Mouse (Mus musculus) lung, adult 10 weeks (tissue): ENCODE results near the gene Gm20219. TPM values are rescaled to one million over a fixed set of nuclear protein-coding genes. Genes with fewer than 3 reads are reported as not detected.

Source experiments
- polyA plus RNA-seq: library from polyadenylated mRNA; stranded (reverse); fragments of 350-450 nt; fragmentation: Illumina TruSeq; extraction: RNeasy Lipid Tissue Mini Kit (QIAGEN cat#74804); gene quantifications from one replicate; pipeline ENCODE4 v1.2.3, GENCODE M21; 2014; ENCODE audit warnings: low read depth, low replicate concordance; ENCODE audit not compliant: insufficient read depth

Gene Gm20219
- polyA plus RNA-seq, result 3.3 TPM

DNA sequence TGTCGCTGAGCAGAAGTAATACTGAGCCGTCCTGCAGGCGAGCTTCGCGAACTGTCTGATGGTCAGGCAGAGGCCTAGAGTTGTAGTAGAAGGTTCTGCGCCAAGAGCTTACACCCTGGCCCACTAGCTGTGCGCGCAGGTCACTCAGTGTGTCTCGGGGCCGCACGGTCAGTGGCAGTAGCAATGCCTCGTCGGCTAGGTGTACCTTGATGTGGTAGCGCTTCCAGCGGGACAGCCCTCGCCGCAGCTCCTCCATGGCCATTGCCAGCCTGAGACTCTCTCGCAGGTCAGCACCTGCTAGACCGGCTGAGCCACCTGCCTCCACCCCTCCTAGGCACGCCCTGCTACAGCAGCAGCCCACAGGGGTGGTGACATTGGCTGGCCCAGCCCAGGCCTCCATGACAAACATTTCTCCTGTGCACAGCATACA, at the start of gene Gm20219:
Gm20219 (minus strand) TSS at position 266 of the 430 bp plus-strand sequence.

DNA sequence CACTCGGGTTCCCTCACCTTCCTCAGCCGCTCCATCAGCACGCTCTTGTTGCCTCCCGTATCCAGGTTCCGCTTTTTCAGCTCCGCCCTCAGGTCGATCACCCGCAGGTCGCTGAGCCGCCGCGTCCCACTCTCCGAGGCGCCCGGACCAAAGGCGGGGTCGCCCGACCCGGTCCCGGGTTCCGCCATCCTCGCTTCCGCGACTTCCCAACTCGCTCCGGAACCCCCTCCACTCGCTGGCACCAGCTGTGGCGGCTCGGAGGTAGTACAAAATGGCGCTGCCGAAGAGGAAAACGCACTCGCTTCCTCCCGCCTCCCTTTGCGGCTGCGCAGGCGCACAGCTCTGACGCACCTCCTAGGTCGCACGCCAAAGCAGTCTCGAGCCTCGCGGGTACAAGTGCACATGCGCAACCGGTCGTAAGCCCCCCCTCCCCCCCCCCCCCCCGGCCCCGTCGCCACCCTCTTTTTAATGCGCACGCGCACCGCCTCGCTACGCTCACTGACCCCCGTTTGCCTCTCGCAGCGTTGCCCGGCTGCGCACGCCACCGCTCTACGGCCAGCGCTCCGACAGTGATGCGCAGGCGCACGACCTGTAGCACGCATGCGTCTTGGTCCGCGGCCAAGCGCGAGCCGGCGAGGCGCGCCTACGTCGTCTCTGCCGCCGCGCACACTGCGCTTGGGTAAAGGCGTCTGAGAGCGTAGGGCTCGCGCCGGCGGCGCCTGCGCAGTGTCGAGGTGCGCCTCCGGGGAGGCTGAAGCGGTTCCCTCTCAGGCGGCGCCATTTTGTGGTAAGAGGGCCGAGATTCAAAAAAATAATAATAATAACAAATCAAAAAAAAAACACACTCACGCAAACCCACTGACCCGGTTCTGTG, 30.3 kb upstream of the Gm20219 start, which contains the start of the genes Safb2 and Safb:
Safb2 (minus strand) TSS at position 329 of the 874 bp plus-strand sequence.
Safb (plus strand) TSS at position 569 of the 874 bp plus-strand sequence.

DNA sequence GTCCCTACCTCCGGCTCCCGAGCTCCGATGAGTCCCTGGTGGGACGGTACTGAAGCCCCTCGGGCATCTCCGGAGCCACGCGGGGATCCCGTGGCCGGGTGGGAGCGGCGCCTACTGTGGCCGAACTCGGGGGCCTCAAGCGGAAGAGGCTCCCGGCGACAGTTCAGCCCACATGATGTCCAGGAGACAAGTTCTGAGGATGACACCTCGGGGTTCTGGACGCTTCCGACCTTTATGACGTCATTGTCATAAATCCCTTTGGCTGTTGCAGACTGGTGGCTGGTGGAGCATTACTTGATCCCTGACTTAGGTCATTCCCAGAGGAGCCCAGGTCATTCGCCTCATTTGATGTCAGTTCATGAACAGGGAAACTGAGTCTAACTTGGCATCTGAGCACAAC, 41.9 kb downstream of the Gm20219 start, which contains the start of gene Znrf4:
Znrf4 (minus strand) TSS at position 122 of the 400 bp plus-strand sequence.

Other genes starting within 250 kb of the Gm20219 start
- gene Kdm4b, start 228.3 kb downstream of the Gm20219 start, polyA plus RNA-seq, result 10.1 TPM
- gene Ptprs, start 77.9 kb downstream of the Gm20219 start, polyA plus RNA-seq, result 10.7 TPM
- gene Znrf4, start 42.0 kb downstream of the Gm20219 start, polyA plus RNA-seq, result not detected
- gene Safb2, start 30.2 kb upstream of the Gm20219 start, polyA plus RNA-seq, result 37.8 TPM
- 55.7 TPM for gene Safb, start 30.4 kb upstream of the Gm20219 start, polyA plus RNA-seq
- 148 TPM for gene 2410015M20Rik, start 55.4 kb upstream of the Gm20219 start, polyA plus RNA-seq
- gene Rpl36, start 59.0 kb upstream of the Gm20219 start, polyA plus RNA-seq, result 1,805 TPM
- 24.9 TPM for gene Lonp1, start 72.5 kb upstream of the Gm20219 start, polyA plus RNA-seq
- 0.23 TPM for gene Catsperd, start 73.8 kb upstream of the Gm20219 start, polyA plus RNA-seq
- gene Ranbp3, start 118.9 kb upstream of the Gm20219 start, polyA plus RNA-seq, result 35.0 TPM
- 261 TPM for gene Ndufa11, start 163.4 kb upstream of the Gm20219 start, polyA plus RNA-seq
- 19.7 TPM for gene Vmac, start 163.6 kb upstream of the Gm20219 start, polyA plus RNA-seq
- 2.7 TPM for gene Nrtn, start 203.1 kb upstream of the Gm20219 start, polyA plus RNA-seq
- 18.8 TPM for gene Dus3l, start 210.4 kb upstream of the Gm20219 start, polyA plus RNA-seq
- gene Prr22, start 215.9 kb upstream of the Gm20219 start, polyA plus RNA-seq, result 0.23 TPM